Mouse (Mus musculus) B cell, adult (primary cell): ENCODE results near the gene Otx1. TPM values are rescaled to one million over a fixed set of nuclear protein-coding genes. Genes with fewer than 3 reads are reported as not detected.

Experiments used
- total RNA-seq: library from RNA; stranded (reverse); gene quantifications from 4 replicates; pipeline ENCODE4 v1.2.4, GENCODE M21; 2023; ENCODE audit not compliant: inconsistent age

Otx1 gene
- total RNA-seq = not detected in 4 replicates

GRCm38 (mm10) chr11:22002783-22003340, at the start of gene Otx1:
TSS of gene Otx1 (minus strand) at chr11:22002897.

